Mouse (Mus musculus) kidney, adult 2 months (tissue): ENCODE results near the gene Sox5.

Source experiments
- CTCF ChIP-seq: fragments of 200-500 bp; conservative IDR thresholded peaks from 2 replicates; pipeline ENCODE4 v1.5.1; 2011; ENCODE audit warnings: low read depth, mild to moderate bottlenecking, control low read depth, low read length, moderate library complexity, mixed read lengths; ENCODE audit not compliant: insufficient read depth, insufficient read length
- POLR2A ChIP-seq: fragments of 200-500 bp; IDR thresholded peaks from one replicate; pipeline ENCODE4 v1.6.1; 2011; ENCODE audit warnings: low read depth, low read length, control low read depth

DNA sequence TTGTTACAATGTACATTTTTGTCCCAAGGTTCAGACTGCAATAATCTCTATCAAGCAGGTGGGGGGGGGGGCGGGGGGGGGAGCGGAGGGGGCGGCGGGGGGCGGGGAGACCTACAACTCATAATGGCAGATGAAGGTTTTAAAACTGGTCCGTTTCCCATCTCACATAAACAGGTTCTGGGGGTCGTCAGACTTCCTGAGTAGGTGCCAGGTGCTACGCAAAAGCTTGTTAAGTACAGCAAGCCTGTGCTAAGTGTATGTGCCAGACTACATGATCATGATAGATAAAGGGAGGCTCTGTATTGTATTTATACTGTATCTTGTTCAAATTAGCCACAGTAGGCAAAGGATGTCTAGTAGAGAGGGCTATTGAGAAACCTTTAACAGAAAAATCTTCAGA, 498.6 kb downstream of the Sox5 start:
- no peak for TF ChIP-seq CTCF
- TF ChIP-seq POLR2A: no peak
